Mouse (Mus musculus): ENCODE measurements at regions not wholly inside any gene's neighbourhood (a gene's known extent, or its start where the extent isn't known, plus 50 kb on each side); places are given as distances from the start of the nearest gene placed in this dataset.

DNA sequence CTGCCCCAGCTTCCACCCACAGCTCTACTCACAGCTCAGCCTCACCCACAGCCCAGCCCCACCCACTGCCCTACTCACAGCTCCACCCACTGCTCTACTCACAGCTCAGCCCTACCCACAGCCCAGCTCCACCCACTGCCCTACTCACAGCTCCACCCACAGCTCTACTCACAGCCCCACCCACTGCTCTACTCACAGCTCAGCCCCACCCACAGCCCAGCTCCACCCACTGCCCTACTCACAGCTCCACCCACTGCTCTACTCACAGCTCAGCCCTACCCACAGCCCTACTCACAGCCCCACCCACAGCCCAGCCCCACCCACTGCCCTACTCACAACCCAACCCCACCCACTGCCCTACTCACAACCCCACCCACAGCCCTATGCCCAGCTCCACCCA, 56.5 kb upstream of the Phox2b start:
- DNase-seq (ENCODE audit: low spot score), result no peak

DNA sequence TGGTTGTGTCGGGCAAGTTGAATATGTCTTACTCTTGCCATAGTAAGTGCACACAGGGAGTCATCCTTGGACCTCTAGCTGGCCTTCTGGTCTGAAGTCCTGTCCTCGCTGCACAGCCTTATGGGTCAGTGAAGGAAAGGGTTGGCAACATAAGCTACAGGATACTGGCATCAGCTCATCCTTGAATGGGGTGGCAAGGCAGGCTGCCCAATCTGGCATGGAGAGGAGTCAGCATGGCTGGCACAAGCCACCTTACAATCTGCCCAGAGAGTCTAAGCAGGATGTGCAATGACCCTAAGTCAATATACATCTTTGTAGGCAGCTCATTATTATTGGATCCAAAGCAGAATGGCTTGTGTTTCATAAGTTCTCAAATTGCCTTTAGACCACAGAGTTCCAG, 57.8 kb upstream of the Phox2b start:
- no peak for DNase-seq (ENCODE audit: low spot score)

DNA sequence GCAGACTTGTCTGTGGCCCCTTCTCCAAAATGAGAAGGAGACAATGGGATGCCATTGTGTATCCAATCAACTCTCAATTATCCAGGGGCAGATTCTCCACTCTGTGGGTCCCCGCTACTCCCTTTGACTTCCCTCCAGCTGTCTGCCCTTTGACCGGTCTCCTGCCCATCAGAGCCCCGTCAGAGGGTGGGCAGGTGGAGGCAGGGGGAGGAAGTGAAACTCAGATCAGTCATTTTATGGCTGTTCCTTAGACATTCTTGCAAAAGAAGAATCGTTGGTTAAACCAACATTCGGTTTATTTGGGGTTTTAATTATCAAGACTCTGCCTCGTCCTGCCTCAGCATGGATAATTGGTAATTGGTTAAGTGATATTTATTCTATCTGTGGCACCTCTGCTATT, 77.7 kb upstream of the Phox2b start:
- DNase-seq (ENCODE audit: low spot score), result no peak

DNA sequence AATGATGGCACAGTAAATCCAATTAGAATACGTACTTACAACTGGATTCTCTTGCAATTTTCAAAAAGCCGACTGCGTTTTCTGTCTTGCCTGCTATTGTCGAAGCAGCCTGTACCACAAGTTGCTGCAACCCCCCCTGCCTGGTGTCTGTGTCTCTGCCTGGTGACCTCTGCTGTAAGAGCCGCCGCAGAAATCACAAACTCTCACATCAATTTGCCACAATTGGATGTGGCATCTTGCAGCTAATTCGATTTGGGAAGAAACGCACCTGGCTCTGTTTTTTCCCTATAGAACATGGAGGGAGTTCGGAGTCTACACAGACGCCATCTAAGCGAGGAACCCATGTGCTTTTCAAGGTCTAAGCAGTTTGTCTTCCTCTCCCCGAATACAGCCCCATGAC, 80.1 kb upstream of the Phox2b start:
- peak; percentile 65 for DNase-seq (ENCODE audit: low spot score)

DNA sequence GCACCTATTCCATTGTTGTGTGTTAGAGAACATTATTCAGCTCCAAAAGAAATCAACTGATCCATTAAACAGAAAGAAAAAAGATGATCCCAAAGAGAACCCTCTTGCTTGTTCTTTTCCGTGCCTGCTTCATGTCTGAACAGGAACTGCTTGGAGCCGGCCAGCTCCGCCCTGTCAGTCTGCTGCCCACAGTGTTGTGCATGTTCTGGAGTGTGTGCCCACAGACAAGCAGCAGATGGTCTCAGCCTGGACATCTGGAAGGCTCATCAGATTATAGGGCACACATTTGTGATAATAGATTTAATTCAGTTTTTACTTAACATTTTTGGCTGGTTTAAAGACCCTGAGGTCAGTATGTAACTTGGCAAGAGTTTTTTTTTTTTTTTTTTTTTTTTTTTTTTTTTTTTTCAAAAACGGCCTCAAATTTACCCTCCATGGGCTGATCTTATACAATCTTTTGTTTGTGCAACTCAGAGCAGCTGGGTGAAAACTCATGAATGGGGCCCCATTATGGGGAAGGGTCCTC, 70.9 kb upstream of the Tmem33 start:
- peak; percentile 76 for DNase-seq (ENCODE audit: low spot score)

DNA sequence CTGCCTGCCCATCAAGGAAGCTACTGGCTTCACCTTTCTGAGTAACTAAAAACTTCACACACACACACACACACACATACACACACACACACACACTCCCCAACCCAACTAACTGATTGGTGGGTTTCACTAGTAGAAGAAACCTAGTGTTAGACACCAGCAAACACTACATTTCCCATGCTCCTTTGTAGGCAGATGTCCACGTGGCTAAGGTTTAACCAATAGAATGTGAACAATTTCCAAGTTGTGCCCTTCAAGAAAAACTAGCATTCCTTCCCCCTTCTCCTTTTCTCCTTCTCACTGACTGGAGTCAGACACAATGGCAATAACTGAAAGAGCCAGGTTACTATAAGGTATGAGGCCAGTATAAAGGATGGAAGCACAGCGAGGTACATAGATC, 66.3 kb upstream of the Tmem33 start:
- DNase-seq (ENCODE audit: low spot score), result no peak

DNA sequence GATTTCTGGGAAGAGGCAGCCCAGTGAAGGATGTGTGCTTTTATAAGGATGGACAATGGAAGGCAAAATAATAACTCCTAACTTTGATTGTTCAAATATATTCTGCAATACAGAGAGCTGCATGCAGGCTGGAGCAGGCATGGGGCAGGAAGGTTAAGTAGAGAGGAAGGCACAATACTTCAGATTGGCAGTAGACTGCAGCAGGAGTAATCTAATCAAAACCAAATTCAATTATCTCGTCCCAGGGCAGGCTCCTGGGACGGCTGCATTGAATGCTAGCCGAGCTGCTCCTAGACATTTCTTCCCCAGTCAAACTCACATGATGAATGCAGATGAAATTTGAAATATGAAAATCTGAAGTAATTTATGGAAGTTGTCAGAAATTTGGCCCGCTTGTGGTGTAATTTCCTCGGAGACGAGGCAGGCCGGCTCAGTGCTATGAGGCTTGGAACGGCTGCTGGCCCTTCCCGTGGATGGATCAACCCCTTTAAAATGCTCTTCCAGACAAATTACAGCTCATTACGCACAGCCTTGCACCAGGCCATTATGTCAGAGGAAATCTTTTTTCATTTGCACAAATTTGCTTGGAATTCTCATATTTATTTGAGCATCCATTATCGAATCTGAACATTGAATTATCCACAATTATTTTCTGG, 55.2 kb upstream of the Tmem33 start:
- peak; percentile 71 for DNase-seq (ENCODE audit: low spot score)
